Mouse (Mus musculus): Measurements from ENCODE around the gene Nudt7. TPM values are rescaled to one million over a fixed set of nuclear protein-coding genes. Genes with fewer than 3 reads are reported as not detected.

Gene Nudt7
- not detected in 2 replicates for polyA plus RNA-seq (2012)

DNA sequence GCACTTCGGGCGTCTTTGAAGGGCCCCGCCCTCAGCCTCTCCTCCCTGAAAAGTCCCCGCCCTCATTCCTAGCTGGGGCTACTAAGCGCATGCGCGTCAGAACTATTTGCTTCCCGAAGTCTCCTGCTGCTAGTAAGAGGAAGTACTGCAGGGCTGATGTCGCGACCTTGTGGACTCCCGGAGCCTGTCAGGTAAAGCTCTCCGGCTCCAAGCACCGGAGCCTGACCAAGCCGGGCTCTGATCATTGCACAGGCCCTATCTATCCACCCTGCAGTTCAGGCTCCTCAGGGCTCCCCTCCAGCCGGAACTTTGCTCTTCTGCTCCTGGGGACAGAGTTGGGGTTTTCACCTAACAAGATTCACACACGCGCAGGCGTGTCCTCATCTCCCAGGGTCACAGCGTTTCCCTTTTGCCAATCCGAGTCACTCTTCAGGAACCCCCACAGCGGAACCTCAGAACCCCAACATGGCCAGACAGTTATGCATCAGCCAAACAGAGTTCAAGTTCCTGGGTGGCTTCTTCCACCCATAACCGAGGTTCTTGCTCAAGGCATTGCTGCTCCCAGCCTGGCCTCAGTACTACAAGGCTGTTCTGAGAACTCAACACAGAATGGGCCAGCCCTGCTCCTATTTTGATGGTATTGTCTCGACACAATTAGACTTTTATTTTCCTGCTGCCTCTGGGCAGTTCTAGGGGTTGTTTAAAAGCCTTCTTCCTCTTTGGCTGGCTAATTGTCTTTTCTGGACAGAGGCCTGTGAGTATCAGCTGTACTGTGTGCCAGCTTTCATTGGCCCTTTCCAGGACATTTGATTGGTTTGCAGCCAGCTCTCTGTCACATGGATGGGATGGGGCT is at the start of gene Nudt7:
Gene Nudt7 (plus strand): TSS at position 48 of the 853 bp plus-strand sequence.
- TF ChIP-seq GATA1 (IDR thresholded peaks at IDR 0.05; ENCODE audit: low read length), result no peak

DNA sequence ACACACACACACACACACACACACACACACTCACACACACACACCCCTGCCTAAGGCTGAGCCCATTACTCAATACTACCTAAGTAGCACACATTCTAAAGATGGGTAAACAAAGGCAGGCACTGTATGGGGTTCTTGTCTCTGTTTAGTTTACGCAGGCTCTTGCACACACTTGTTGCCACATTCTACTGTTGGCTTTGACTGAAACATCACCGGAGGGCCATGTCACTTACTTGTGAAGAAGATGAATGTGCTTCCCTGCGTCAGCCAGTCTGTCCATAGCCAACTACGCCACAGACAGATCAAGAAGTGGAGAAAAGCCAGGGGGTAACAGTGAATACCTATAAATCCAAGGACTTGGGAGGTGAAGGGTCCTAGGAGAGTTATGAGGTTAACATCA is 45.4 kb upstream of the Nudt7 start:
- no peak for TF ChIP-seq GATA1 (IDR thresholded peaks at IDR 0.05; ENCODE audit: low read length)

DNA sequence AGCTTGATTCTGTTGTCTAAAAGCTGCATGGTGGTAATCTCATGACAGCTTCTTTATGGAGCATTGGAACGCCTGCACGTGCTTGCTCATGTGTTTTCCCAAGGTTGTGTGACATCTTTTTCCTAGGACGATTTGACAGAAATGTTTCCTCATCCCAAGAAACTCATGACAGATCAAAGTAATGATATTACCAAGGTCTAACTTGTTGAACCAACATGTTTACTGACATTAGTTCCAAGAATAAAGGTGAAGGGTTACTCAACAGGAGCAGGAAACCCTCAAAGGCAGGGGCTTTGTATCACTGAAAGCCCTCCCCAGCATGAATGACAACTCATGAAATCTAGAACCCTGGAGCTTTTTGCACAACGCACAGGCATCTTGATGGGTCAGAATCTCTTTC is 42.6 kb upstream of the Nudt7 start:
- TF ChIP-seq GATA1 (IDR thresholded peaks at IDR 0.05; ENCODE audit: low read length), result no peak

DNA sequence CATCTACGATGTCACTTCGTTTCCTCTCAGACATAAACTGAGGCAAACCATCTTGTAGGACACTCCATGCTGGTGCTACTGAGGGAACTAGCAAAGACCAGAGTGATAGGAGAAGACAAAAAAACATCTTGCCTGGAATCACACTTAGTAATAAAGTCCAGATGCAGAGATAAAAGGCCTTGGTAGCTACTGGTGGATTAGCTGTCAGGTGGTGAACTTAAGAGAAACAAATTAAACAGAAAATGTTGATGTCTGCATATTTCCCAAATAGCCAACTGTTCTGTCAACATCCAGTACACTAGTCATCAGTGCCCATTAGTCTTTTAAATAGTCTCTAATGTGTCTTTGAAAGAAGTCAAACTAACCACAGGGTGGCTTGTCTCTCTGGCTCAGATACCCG is 40.0 kb upstream of the Nudt7 start:
- no peak for TF ChIP-seq GATA1 (IDR thresholded peaks at IDR 0.05; ENCODE audit: low read length)

DNA sequence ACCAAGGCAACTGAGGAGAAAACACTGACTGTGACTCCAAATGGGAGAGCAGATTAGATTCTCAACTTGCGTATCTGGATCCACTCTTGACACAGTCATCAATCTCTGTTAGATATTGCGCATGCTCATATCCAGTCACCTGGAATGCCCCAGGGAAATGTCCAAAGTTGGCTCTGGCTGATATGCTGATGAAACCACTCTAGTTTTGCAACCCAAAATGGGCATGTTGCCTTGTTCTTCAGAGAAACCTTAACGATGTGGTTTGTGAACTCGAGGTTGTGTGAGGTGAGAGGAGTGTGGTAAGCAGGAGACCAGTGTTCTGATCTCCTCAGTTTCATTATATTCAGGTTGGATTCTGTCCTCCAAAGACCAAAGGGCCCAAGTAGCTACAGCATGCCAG is 38.8 kb upstream of the Nudt7 start:
- TF ChIP-seq GATA1 (IDR thresholded peaks at IDR 0.05; ENCODE audit: low read length), result no peak

DNA sequence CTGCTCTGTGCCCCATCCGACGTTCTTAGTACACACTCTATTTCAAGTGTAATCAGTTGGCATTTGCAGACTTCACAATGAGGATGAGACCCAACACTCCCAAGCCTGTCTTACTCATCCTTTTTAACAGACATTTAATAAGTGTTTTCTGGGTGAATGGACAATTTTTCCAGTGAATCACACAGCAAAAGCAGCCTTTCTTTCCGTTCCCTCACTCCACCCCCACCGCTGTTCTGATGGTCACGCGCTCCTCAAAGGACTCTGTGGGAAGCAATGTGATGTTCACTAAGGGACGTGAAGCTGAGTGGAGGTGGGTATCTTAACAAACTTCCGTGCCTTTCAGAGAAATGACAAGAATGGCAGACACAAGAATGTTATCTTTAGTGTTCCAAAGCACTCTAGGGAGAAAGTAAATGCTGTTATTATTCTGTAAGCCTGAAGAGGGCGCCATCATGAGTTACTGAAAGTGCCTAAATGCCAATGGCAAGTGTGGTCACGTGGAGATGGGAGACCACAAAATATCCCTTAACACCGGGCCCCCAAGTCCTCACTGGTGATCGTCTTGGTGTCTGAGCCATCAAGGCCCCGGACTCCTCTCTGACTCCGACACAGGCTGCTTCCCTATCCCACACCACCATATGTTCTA is 32.7 kb upstream of the Nudt7 start:
- no peak for TF ChIP-seq GATA1 (IDR thresholded peaks at IDR 0.05; ENCODE audit: low read length)

DNA sequence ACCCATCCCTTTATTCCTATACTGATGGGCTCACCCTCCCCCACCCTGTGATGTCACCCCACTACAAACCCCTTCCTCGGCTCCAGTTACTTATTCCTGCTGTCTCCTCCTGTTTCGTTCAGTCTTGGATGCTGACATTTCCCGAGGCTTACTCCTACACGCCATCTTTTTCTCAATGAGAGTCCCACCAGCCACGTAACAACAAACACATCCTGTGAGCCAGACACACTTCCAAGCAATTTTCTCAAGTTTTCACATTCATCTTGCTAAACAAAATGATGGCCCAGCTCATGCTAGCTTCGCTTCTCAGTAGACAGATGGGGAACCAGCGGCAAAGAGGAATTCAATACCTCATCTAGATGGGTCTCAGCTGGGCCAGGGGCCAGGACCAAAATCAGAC is 30.0 kb upstream of the Nudt7 start:
- no peak for TF ChIP-seq GATA1 (IDR thresholded peaks at IDR 0.05; ENCODE audit: low read length)

DNA sequence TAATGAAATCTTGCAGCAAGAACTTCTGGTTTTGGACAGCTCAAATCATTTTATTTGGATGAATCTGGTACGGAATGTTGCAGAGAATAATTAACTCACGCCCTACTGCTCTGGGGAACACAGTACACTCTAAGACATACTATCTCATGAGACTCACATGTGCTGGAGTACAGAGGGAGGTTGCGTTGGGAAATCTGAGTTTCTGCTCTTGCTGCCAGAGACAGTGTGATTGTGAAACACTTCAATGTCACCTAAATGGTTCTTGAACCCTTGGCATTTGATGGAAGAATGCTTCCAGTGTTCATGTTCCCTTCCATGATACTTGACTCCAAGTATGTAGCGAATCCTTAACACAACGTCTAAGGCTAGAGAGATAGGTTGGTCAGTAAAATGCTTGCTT is 27.4 kb upstream of the Nudt7 start:
- TF ChIP-seq GATA1 (IDR thresholded peaks at IDR 0.05; ENCODE audit: low read length), result no peak

DNA sequence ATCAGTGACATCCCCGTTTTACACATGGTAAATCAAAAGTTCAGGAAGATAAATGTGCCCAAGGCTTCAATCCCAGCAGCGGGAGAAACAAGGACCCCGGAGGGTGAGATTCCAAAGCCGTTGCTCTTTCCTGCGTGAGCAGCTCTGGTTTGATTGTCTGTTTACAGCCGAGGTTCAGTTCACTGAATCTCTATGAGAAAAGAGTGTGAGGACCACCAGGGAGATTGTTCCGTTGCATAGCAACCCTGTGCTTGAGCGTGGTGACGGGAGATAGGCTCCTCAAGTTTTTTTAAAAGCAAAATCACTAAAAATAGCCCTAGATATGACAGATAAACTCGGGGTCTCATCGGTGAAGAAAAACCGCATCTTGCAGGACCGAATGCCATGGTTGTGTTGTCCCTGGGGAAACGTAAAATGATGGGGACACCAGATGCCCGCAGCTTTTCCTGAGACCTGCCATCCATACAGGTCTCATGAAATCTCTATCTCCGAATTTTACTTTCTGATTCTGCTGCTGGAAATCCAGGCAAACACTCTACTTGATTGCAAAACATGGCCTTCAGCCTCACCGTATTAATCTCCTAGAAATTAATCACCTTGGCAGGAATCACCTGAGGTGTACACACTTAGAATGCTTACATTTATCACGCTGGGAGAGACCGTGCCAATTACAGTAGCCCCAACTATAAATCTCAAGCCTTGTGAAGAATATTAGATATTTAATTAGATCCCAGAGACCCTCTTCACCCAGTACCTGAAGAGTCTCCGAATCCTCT is 23.8 kb upstream of the Nudt7 start:
- no peak for TF ChIP-seq GATA1 (IDR thresholded peaks at IDR 0.05; ENCODE audit: low read length)

DNA sequence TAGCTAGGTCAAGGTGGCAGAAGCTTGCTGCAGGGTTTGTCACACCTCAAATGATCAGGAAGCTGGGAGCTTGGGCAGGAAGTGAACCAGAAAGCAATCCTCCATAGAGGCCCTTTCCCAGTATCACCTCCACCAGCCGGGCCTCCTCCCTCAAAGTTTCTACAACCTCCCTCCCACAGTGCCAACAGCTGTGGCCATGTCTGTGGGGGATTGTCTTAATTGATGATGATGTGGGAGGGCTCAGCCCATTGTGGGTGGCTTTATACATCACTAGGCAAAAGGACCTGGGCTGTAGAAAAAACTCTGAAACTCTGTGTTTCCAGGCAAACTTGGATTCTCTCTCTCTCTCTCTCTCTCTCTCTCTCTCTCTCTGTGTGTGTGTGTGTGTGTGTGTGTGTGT is 18.3 kb upstream of the Nudt7 start:
- TF ChIP-seq GATA1 (IDR thresholded peaks at IDR 0.05; ENCODE audit: low read length), result no peak

DNA sequence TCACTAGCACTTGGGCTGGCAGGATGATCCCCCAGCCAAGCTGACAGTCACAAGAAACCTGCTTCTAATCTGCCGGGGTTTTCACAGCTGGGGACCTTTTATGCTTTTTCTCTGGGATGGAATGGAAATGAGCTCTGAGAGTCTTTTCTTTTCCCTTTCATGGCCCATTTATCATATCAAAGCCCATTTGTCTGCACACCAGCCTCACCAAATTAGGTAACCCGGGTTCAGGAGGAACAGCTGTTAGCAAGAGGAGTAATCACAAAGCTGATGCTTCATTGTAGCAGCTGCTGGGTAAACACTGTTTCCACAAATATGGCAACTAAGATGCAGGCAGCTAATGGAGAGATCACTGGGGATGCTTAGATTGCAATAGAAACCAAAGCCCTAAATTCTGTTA is 17.3 kb upstream of the Nudt7 start:
- TF ChIP-seq GATA1 (IDR thresholded peaks at IDR 0.05; ENCODE audit: low read length), result no peak

DNA sequence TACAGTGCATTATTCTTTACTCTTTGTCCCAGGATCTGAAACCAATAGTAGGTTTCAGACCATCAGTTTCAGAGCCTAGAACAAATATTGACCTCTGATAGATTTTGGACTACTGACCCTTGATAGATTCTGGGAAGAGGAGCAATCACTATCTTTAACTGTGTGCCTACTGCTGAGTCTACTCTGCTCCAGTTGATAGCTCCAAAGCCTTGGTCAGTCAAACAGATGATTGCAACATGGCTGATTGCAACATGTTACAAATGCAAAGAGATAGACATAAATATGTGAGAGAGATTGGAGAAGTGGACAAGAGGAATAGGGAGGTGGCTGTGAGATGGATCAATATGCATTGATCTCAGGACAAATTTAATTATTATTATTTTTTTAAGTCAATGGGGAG is 15.9 kb upstream of the Nudt7 start:
- TF ChIP-seq GATA1 (IDR thresholded peaks at IDR 0.05; ENCODE audit: low read length), result no peak

DNA sequence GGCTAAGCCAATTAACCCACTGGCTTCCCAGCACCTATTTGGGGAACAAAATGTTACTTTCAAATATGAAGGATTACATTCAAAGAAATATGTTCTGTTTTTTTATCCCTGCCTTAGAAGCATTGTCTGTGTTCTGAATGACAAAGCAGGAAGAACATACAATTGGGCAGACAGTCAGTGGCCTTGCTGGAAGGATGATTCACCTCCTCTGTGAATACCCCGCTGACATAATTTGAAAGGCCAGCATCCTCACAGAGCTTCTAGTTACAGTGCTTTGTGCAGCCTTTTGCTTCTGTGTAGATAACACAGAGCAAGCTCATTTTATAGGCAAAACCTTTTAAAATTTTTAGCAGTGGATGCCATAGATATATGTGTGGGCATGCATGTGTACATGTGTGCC is 11.6 kb upstream of the Nudt7 start:
- TF ChIP-seq GATA1 (IDR thresholded peaks at IDR 0.05; ENCODE audit: low read length), result no peak

DNA sequence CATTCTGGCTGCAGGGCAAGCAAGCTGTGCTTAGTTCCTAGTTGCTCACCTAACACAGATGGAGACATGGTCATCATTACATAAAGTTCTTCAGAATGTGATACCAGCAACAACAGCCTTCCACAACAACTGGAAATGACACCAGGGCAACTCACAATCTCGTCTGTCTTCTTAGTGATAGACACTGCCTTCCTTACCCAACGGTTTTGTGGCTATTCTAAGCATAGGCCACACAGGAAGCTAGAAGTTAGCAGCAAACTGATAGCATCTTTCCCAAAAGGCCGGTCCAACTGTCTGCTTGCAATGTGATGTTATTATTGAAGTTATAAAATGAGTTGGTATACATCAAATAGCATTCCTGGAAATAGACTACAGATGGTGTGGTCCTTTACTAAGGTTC is 9.7 kb upstream of the Nudt7 start:
- no peak for TF ChIP-seq GATA1 (IDR thresholded peaks at IDR 0.05; ENCODE audit: low read length)

DNA sequence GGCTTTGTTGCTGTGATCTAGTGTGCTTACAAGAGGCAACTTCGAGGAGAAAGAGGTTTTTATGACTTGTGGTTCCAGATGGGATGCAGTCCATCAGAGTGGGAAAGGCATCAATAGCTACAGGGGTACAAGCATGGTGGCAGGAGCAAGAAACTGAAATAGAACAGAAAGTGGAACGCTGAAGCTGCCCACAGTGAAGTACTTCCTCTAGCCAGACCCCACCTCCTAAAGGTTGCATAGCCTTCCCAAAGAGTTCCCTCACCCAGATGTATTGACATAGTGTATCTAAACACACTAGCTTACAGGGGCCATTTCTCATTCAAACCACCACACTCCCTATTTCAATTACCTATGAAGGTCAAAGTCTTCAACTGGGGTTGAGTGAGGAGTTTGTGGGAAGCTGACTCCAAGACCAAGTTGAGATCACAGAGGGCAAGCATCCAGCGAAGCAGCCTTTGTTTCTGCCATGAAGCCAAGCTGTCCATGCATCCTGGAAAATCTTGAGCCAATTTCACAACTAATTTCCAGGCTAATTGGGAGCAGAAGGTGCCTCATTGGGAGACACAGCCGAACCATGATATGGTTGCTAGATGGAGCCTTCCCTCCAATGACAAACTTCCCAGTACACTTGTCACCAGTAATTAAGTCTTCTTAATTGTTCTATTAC is 9.1 kb upstream of the Nudt7 start:
- TF ChIP-seq GATA1 (IDR thresholded peaks at IDR 0.05; ENCODE audit: low read length), result no peak

DNA sequence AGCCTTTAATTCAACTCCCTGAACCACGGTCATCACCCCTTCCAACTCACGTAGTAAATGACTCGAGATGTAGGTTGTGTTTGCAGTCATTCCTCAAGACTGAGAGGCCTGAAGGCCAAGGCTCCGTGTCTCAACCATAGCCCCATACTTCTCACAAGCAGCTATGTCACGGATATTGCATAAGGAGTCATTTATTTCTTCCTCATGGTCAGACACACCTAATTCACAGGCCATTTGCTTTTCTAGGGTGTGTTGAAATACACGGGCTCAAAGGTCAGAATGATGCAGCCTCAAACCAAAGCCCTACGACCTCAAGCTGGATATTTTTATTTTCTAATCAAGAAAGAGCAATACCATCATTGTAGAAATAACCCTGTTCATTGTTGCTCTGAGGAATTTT is 2.5 kb upstream of the Nudt7 start:
- TF ChIP-seq GATA1 (IDR thresholded peaks at IDR 0.05; ENCODE audit: low read length), result no peak

Measured in G1E-ER4 (cell line).